ENCODE assay signal across 12 mouse cellular contexts in genomic region chr10:81244146-81244545, GRCm38 (mm10). TPM values are rescaled to one million over a fixed set of nuclear protein-coding genes. Genes with fewer than 3 reads are reported as not detected.
A peak's percentile ranks its signal among the peaks of the same experiment; 100 is the strongest.
DNase-seq lines count a peak whose midpoint lies in the region; ATAC-seq lines count a peak whose summit lies in the region.
"Had no signal": no experiment of that assay in that cellular context is flagged by ENCODE, and none has a peak within 500 bp of the region (broad histone marks: within the 10 kb centered on the region; RNA-seq: fewer than 3 reads in every experiment).

No protein-coding gene starts in this region.

- no peak overlapping the region for H3K9ac ChIP-seq in intestine, embryonic 14.5 days (ENCODE audit: low read length)
- H3K9ac ChIP-seq in intestine, embryonic 16.5 days (ENCODE audit: low read depth, low read length) = no peak overlapping the region
- H3K9ac ChIP-seq in neural tube, embryonic 13.5 days = no peak overlapping the region
- no peak overlapping the region for H3K9ac ChIP-seq in neural tube, embryonic 15.5 days (replicated peaks)
- H3K9ac ChIP-seq in stomach, embryonic 14.5 days (replicated peaks; ENCODE audit: low read depth, low read length) = no peak overlapping the region

- 0 out of 2 replicates have a peak, but pooled peaks have one; percentile 4 for ATAC-seq in intestine, embryonic 14.5 days (replicated peaks; ENCODE audit: low FRiP score, low TSS enrichment, low read depth)
- ATAC-seq in intestine, embryonic 16.5 days = no peak; the same call in 1 of the 2 replicates
- 0 out of 2 replicates have a peak, but pooled peaks have one; percentile 2 for ATAC-seq in neural tube, embryonic 13.5 days (ENCODE audit: low read depth)
- no peak for ATAC-seq in neural tube, embryonic 15.5 days (ENCODE audit: low FRiP score)
- ATAC-seq in stomach, embryonic 14.5 days (ENCODE audit: insufficient number of reproducible peaks, insufficient read depth, low FRiP score, low read depth) = 0 out of 2 replicates have a peak, but pooled peaks have one; percentile 17
- ATAC-seq: Patski had no signal

- no peaks in the 10 kb centered on the region; the same call in 1 of the 2 replicates for H3K4me1 ChIP-seq in intestine, embryonic 14.5 days (replicated peaks; ENCODE audit: control insufficient read depth, insufficient read depth, low read length)
- no peaks in the 10 kb centered on the region for H3K4me1 ChIP-seq in intestine, embryonic 16.5 days (ENCODE audit: control insufficient read depth, insufficient read depth, low read length)
- peaks cover 9% of the 10 kb centered on the region; the same call in 1 of the 2 replicates for H3K4me1 ChIP-seq in neural tube, embryonic 13.5 days (replicated peaks)
- peaks cover 12% of the 10 kb centered on the region for H3K4me1 ChIP-seq in neural tube, embryonic 15.5 days
- no peaks in the 10 kb centered on the region for H3K4me1 ChIP-seq in stomach, embryonic 14.5 days (ENCODE audit: control insufficient read depth, insufficient read depth, low read length)

- H3K27me3 ChIP-seq in intestine, embryonic 14.5 days (replicated peaks; ENCODE audit: control insufficient read depth, insufficient read depth, low read length) = peaks cover 21% of the 10 kb centered on the region
- H3K27me3 ChIP-seq in intestine, embryonic 16.5 days (replicated peaks; ENCODE audit: control insufficient read depth, insufficient read depth, low read length) = peaks cover 14% of the 10 kb centered on the region
- H3K27me3 ChIP-seq in neural tube, embryonic 13.5 days = peaks cover 34% of the 10 kb centered on the region
- peaks cover 22% of the 10 kb centered on the region for H3K27me3 ChIP-seq in neural tube, embryonic 15.5 days (replicated peaks)
- peaks cover 9% of the 10 kb centered on the region; the same call in 1 of the 2 replicates for H3K27me3 ChIP-seq in stomach, embryonic 14.5 days (ENCODE audit: control insufficient read depth, insufficient read depth, low read length)
- H3K27me3 ChIP-seq: CH12.LX, Patski had no signal

- no peak overlapping the region for H3K4me3 ChIP-seq in intestine, embryonic 14.5 days (ENCODE audit: low read depth, low read length)
- no peak overlapping the region for H3K4me3 ChIP-seq in intestine, embryonic 16.5 days (ENCODE audit: low read length)
- H3K4me3 ChIP-seq in neural tube, embryonic 13.5 days = no peak overlapping the region
- H3K4me3 ChIP-seq in neural tube, embryonic 15.5 days (replicated peaks) = no peak overlapping the region
- H3K4me3 ChIP-seq in stomach, embryonic 14.5 days (ENCODE audit: low read depth, low read length) = no peak overlapping the region

- no peaks in the 10 kb centered on the region for H3K36me3 ChIP-seq in intestine, embryonic 14.5 days (ENCODE audit: control insufficient read depth, insufficient read depth, low read length)
- H3K36me3 ChIP-seq in intestine, embryonic 16.5 days (ENCODE audit: control insufficient read depth, insufficient read depth, low read length) = no peaks in the 10 kb centered on the region
- H3K36me3 ChIP-seq in neural tube, embryonic 13.5 days = peaks cover 26% of the 10 kb centered on the region
- peaks cover 20% of the 10 kb centered on the region; the same call in 1 of the 2 replicates for H3K36me3 ChIP-seq in neural tube, embryonic 15.5 days
- H3K36me3 ChIP-seq in stomach, embryonic 14.5 days (ENCODE audit: control insufficient read depth, insufficient read depth, low read length) = no peaks in the 10 kb centered on the region

- H3K9me3 ChIP-seq in intestine, embryonic 14.5 days (ENCODE audit: control insufficient read depth, low read length) = no peaks in the 10 kb centered on the region
- H3K9me3 ChIP-seq in intestine, embryonic 16.5 days (ENCODE audit: control insufficient read depth, low read length) = no peaks in the 10 kb centered on the region
- no peaks in the 10 kb centered on the region for H3K9me3 ChIP-seq in neural tube, embryonic 13.5 days
- no peaks in the 10 kb centered on the region for H3K9me3 ChIP-seq in neural tube, embryonic 15.5 days (replicated peaks)
- no peaks in the 10 kb centered on the region for H3K9me3 ChIP-seq in stomach, embryonic 14.5 days (ENCODE audit: control insufficient read depth, low read depth, low read length)

- no peak overlapping the region for H3K4me2 ChIP-seq in intestine, embryonic 14.5 days (ENCODE audit: low read length)
- no peak overlapping the region for H3K4me2 ChIP-seq in intestine, embryonic 16.5 days (ENCODE audit: low read depth, low read length)
- H3K4me2 ChIP-seq in neural tube, embryonic 13.5 days = no peak overlapping the region
- no peak overlapping the region for H3K4me2 ChIP-seq in neural tube, embryonic 15.5 days
- no peak overlapping the region for H3K4me2 ChIP-seq in stomach, embryonic 14.5 days (replicated peaks; ENCODE audit: low read depth, low read length)
- H3K4me2 ChIP-seq: liver, embryonic 11.5 days had no signal

- peak; percentile 2 for DNase-seq in adrenal gland, adult 8-10 months
- no peak for DNase-seq in adrenal gland, postnatal 10 days
- DNase-seq in intestine, embryonic 14.5 days (ENCODE audit: low spot score) = no peak
- no peak for DNase-seq in embryo, embryonic 11 days

- H3K27ac ChIP-seq in intestine, embryonic 14.5 days (ENCODE audit: low read depth) = no peak overlapping the region
- no peak overlapping the region for H3K27ac ChIP-seq in intestine, embryonic 16.5 days (ENCODE audit: low read length)
- no peak overlapping the region for H3K27ac ChIP-seq in neural tube, embryonic 13.5 days (replicated peaks)
- H3K27ac ChIP-seq in neural tube, embryonic 15.5 days (replicated peaks) = no peak overlapping the region
- H3K27ac ChIP-seq in stomach, embryonic 14.5 days (ENCODE audit: low read length) = no peak overlapping the region

- whole genome bisulfite sequencing in intestine, embryonic 14.5 days = 74% methylated on average over 4 of the region's 4 CpGs
- WGBS in intestine, embryonic 16.5 days = 69% methylated on average over 4 of the region's 4 CpGs
- 80% methylated on average over 4 of the region's 4 CpGs for WGBS in neural tube, embryonic 13.5 days
- 79% methylated on average over 4 of the region's 4 CpGs for WGBS in neural tube, embryonic 15.5 days
- WGBS in stomach, embryonic 14.5 days = 80% methylated on average over 4 of the region's 4 CpGs

RNA-seq across cellular contexts. Expression of gene Matk, which starts 8.6 kb away (rescaled TPM):
- 1 to 10 TPM in 3 of 4 experiments, under 1 TPM in 1; 0.67 to 2.1 (median 1.5) TPM for total RNA-seq in adrenal gland, adult 8-10 months (2022)
- total RNA-seq in adrenal gland, postnatal 10 days (2021) = 1 to 10 TPM; 1.8 to 2.1 TPM
- 2.5 and 4.1 TPM in 2 replicates for polyA plus RNA-seq in intestine, embryonic 14.5 days (2014; fragmentation: Nextera tagmentation; extraction: Ambion mirVana)
- 2.0 and 2.3 TPM in 2 replicates for polyA plus RNA-seq in intestine, embryonic 16.5 days (2015; fragmentation: Nextera tagmentation; extraction: Ambion mirVana)
- polyA plus RNA-seq in neural tube, embryonic 13.5 days (2015; fragmentation: Nextera tagmentation; extraction: Ambion mirVana) = 10.5 and 13.0 TPM in 2 replicates
- 37.1 and 48.3 TPM in 2 replicates for polyA plus RNA-seq in neural tube, embryonic 15.5 days (2015; fragmentation: Nextera tagmentation; extraction: Ambion mirVana)
- 3.4 and 3.9 TPM in 2 replicates for polyA plus RNA-seq in stomach, embryonic 14.5 days (2014; fragmentation: Nextera tagmentation; extraction: Ambion mirVana)

RNA-seq across cellular contexts. Expression of gene Zfr2, which starts 11.2 kb away (rescaled TPM):
- 10 to 100 TPM; 27.6 to 35.6 (median 30.0) TPM for total RNA-seq in adrenal gland, adult 8-10 months (2022)
- 10 to 100 TPM in 1 of 2 experiments, 1 to 10 TPM in 1; 7.4 to 11.9 TPM for total RNA-seq in adrenal gland, postnatal 10 days (2021)
- 6.9 and 8.1 TPM in 2 replicates for polyA plus RNA-seq in intestine, embryonic 14.5 days (2014; fragmentation: Nextera tagmentation; extraction: Ambion mirVana)
- polyA plus RNA-seq in intestine, embryonic 16.5 days (2015; fragmentation: Nextera tagmentation; extraction: Ambion mirVana) = 7.1 and 8.0 TPM in 2 replicates
- 21.7 and 21.8 TPM in 2 replicates for polyA plus RNA-seq in neural tube, embryonic 13.5 days (2015; fragmentation: Nextera tagmentation; extraction: Ambion mirVana)
- polyA plus RNA-seq in neural tube, embryonic 15.5 days (2015; fragmentation: Nextera tagmentation; extraction: Ambion mirVana) = 27.1 and 31.9 TPM in 2 replicates
- 9.2 and 10.8 TPM in 2 replicates for polyA plus RNA-seq in stomach, embryonic 14.5 days (2014; fragmentation: Nextera tagmentation; extraction: Ambion mirVana)
- total RNA-seq: granulocyte monocyte progenitor cell, adult 5-6 weeks had no signal

RNA-seq across cellular contexts. Expression of gene Atcay, which starts 13.5 kb away (rescaled TPM):
- 1 to 10 TPM; 3.8 to 6.4 (median 4.4) TPM for total RNA-seq in adrenal gland, adult 8-10 months (2022)
- 1 to 10 TPM; 2.5 to 4.6 TPM for total RNA-seq in adrenal gland, postnatal 10 days (2021)
- 2.2 and 2.8 TPM in 2 replicates for polyA plus RNA-seq in intestine, embryonic 14.5 days (2014; fragmentation: Nextera tagmentation; extraction: Ambion mirVana)
- 1.4 and 1.5 TPM in 2 replicates for polyA plus RNA-seq in intestine, embryonic 16.5 days (2015; fragmentation: Nextera tagmentation; extraction: Ambion mirVana)
- polyA plus RNA-seq in neural tube, embryonic 13.5 days (2015; fragmentation: Nextera tagmentation; extraction: Ambion mirVana) = 58.1 and 62.3 TPM in 2 replicates
- polyA plus RNA-seq in neural tube, embryonic 15.5 days (2015; fragmentation: Nextera tagmentation; extraction: Ambion mirVana) = 64.8 and 91.1 TPM in 2 replicates
- polyA plus RNA-seq in stomach, embryonic 14.5 days (2014; fragmentation: Nextera tagmentation; extraction: Ambion mirVana) = 1.9 and 2.2 TPM in 2 replicates
- total RNA-seq: granulocyte monocyte progenitor cell, adult 5-6 weeks had no signal
- polyA plus RNA-seq: liver, embryonic 11.5 days had no signal

RNA-seq across cellular contexts. Expression of gene Mrpl54, which starts 22.6 kb away (rescaled TPM):
- 100 to 1,000 TPM; 100 to 139 (median 113) TPM for total RNA-seq in adrenal gland, adult 8-10 months (2022)
- total RNA-seq in adrenal gland, postnatal 10 days (2021) = 100 to 1,000 TPM; 109 to 111 TPM
- 253 and 260 TPM in 2 replicates for polyA plus RNA-seq in intestine, embryonic 14.5 days (2014; fragmentation: Nextera tagmentation; extraction: Ambion mirVana)
- 240 and 249 TPM in 2 replicates for polyA plus RNA-seq in intestine, embryonic 16.5 days (2015; fragmentation: Nextera tagmentation; extraction: Ambion mirVana)
- 145 and 150 TPM in 2 replicates for polyA plus RNA-seq in neural tube, embryonic 13.5 days (2015; fragmentation: Nextera tagmentation; extraction: Ambion mirVana)
- 155 and 160 TPM in 2 replicates for polyA plus RNA-seq in neural tube, embryonic 15.5 days (2015; fragmentation: Nextera tagmentation; extraction: Ambion mirVana)
- polyA plus RNA-seq in stomach, embryonic 14.5 days (2014; fragmentation: Nextera tagmentation; extraction: Ambion mirVana) = 223 and 246 TPM in 2 replicates

RNA-seq across cellular contexts. Expression of gene Apba3, which starts 22.6 kb away (rescaled TPM):
- total RNA-seq in adrenal gland, adult 8-10 months (2022) = 10 to 100 TPM; 61.9 to 72.3 (median 66.4) TPM
- total RNA-seq in adrenal gland, postnatal 10 days (2021) = 10 to 100 TPM; 79.8 to 83.8 TPM
- 51.0 and 51.7 TPM in 2 replicates for polyA plus RNA-seq in intestine, embryonic 14.5 days (2014; fragmentation: Nextera tagmentation; extraction: Ambion mirVana)
- polyA plus RNA-seq in intestine, embryonic 16.5 days (2015; fragmentation: Nextera tagmentation; extraction: Ambion mirVana) = 72.2 and 83.1 TPM in 2 replicates
- polyA plus RNA-seq in neural tube, embryonic 13.5 days (2015; fragmentation: Nextera tagmentation; extraction: Ambion mirVana) = 33.7 and 36.1 TPM in 2 replicates
- 38.0 and 39.1 TPM in 2 replicates for polyA plus RNA-seq in neural tube, embryonic 15.5 days (2015; fragmentation: Nextera tagmentation; extraction: Ambion mirVana)
- polyA plus RNA-seq in stomach, embryonic 14.5 days (2014; fragmentation: Nextera tagmentation; extraction: Ambion mirVana) = 47.0 and 51.1 TPM in 2 replicates

Comparison
In these comparisons a context has a peak if more than half of its experiments do, and no peak if none do; other contexts are left out.
1. ATAC-seq: peak in intestine, embryonic 14.5 days (single experiment), neural tube, embryonic 13.5 days (single experiment) and stomach, embryonic 14.5 days (single experiment); none in intestine, embryonic 16.5 days (single experiment) and neural tube, embryonic 15.5 days (single experiment).
2. RNA of gene Atcay, which starts 13.5 kb away (polyA plus RNA-seq): 64.8 to 91.1 TPM in neural tube, embryonic 15.5 days and 58.1 to 62.3 TPM in neural tube, embryonic 13.5 days; 2.2 to 2.8 TPM in intestine, embryonic 14.5 days, 1.9 to 2.2 TPM in stomach, embryonic 14.5 days and 1.4 to 1.5 TPM in intestine, embryonic 16.5 days; every median in the first group is over 10 times any median in the second.